Mouse (Mus musculus) kidney, adult 2 months (tissue): ENCODE results near the gene Dock2.

Experiments
- CTCF ChIP-seq: fragments of 200-500 bp; conservative IDR thresholded peaks from 2 replicates; pipeline ENCODE4 v1.5.1; 2011; ENCODE audit warnings: low read depth, mild to moderate bottlenecking, control low read depth, low read length, moderate library complexity, mixed read lengths; ENCODE audit not compliant: insufficient read depth, insufficient read length
- POLR2A ChIP-seq: fragments of 200-500 bp; IDR thresholded peaks from one replicate; pipeline ENCODE4 v1.6.1; 2011; ENCODE audit warnings: low read depth, low read length, control low read depth

DNA sequence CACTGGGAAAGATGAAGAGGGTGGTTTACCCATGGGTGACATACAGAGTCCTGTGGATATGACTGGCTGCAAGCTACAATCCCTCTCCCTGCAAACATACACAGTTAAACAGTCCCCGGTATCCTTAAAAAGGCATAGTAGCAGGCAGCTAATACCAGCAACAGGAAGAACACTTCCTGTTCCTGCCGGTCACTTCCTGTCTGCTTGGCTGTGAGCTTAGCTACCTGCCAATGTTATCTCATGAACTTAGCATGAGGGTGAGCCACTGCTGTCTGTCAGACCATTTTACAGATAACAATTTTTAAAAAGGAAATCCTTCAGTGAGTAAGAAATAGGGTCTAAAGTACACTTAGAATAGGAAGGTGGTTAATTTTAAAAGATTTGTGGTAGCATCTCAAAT is 385.1 kb downstream of the Dock2 start:
- TF ChIP-seq POLR2A = no peak
- TF ChIP-seq CTCF = no peak
